Mouse (Mus musculus) ES-E14 (cell line): ENCODE measurements around the gene Adora3.
A peak's percentile ranks its signal among the peaks of the same experiment; 100 is the strongest.

ENCODE experiments used
- CHD2 ChIP-seq: IDR thresholded peaks from 2 replicates; pipeline ENCODE4 v1.6.1; 2014; ENCODE audit warnings: mild to moderate bottlenecking, low read depth, low read length, inconsistent platforms
- HCFC1 ChIP-seq: IDR thresholded peaks from 2 replicates; pipeline ENCODE4 v1.6.1; 2012; ENCODE audit warnings: low read length, inconsistent platforms, borderline replicate concordance; ENCODE audit not compliant: insufficient read depth
- MAFK ChIP-seq: IDR thresholded peaks from 2 replicates; pipeline ENCODE4 v1.6.1; 2014; ENCODE audit warnings: mild to moderate bottlenecking, low read depth, low read length, inconsistent platforms; ENCODE audit not compliant: insufficient read depth
- ZC3H11A ChIP-seq: IDR thresholded peaks from 2 replicates; pipeline ENCODE4 v1.6.1; 2012; ENCODE audit warnings: low read depth, mild to moderate bottlenecking, inconsistent platforms, low read length, borderline replicate concordance
- ZNF384 ChIP-seq: IDR thresholded peaks from 2 replicates; pipeline ENCODE4 v1.6.1; 2012; ENCODE audit warnings: low read depth, low read length, inconsistent platforms

DNA sequence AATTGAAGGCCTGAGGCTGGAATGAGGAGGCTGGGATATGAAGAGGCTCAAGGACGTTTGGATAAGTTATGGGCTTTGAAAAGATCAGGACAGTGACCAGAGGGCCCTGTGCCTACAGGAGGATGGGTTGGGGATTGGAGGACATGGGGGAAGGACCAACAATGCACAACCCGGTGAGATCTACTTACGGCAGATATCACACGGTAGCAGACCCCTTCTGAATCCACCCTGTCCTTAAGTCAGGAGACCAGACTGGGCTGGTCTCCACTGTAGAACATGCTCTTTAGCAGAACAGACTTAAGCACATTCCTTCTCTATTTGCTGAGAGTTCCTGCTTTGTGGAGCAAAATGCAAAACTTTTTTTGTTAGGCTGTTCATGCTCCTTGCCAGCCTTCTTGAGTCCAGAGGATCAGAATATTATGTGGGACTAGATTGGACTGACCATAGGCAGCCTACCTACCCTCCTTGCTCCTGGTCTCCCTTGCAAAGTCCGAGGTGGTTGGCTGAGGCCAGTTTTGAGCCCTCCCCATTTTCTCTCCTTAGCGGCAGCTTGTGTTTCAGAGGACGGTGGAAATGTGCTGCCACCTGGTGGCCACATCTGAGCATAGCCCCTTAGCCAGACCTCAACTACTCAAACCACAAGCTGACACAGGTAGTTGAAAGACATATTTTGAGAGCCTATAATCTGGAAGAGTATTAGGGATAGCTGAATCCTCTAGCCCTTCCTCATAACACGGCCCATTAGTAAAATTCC lies 28.9 kb downstream of the Adora3 start:
- no peak for TF ChIP-seq CHD2
- no peak for TF ChIP-seq HCFC1
- TF ChIP-seq ZC3H11A, result peak; percentile 97
- no peak for TF ChIP-seq ZNF384
- TF ChIP-seq MAFK, result 0 out of 2 replicates have a peak, but pooled peaks have one; percentile 5
